In the genomic region with DNA sequence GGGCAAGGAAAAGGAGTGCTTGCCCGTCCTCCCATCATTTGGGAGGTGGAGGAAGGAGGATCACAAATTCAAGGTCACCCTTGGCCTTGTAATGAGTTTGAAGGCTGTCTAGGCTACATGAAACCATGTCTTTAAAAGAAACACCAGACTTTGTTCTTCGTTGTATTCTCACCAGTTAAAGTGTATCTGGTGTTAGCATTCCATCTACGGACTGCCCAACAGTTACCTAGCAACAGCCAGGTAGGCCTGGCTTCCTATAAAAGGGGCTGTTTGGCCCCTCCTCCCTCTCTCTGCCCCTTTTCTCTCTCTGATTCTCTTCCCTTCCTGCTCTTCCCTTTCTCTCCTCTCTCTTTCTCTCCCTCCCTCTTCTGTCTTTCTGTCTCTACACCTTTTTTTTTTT, we compare ENCODE assay signal across 30 mouse cellular contexts. TPM values are rescaled to one million over a fixed set of nuclear protein-coding genes. Genes with fewer than 3 reads are reported as not detected.
"Had no signal": no experiment of that assay in that cellular context is flagged by ENCODE, and none has a peak within 500 bp of the region (broad histone marks: within the 10 kb centered on the region; RNA-seq: fewer than 3 reads in every experiment).

No protein-coding gene starts in this region.

- H3K4me1 ChIP-seq: liver, embryonic 12.5 days; liver, embryonic 15.5 days; megakaryocyte, embryonic 14.5 days; midbrain, embryonic 10.5 days; midbrain, embryonic 13.5 days had no signal

- H3K4me2 ChIP-seq: limb, embryonic 15.5 days; liver, embryonic 12.5 days; liver, embryonic 15.5 days; midbrain, embryonic 13.5 days; neural tube, embryonic 13.5 days had no signal

- H3K27ac ChIP-seq: left cerebral cortex, adult 2 months; limb, embryonic 12.5 days; limb, embryonic 15.5 days; liver, embryonic 12.5 days; liver, embryonic 15.5 days; midbrain, embryonic 10.5 days; midbrain, embryonic 13.5 days; neural tube, embryonic 13.5 days had no signal

- ATAC-seq: inflammation-experienced regulatory T-cells, adult 6 months; liver, embryonic 12.5 days; midbrain, embryonic 13.5 days; midbrain, embryonic 16.5 days had no signal

- DNase-seq: kidney, adult 18-20 months; kidney, adult 9 months; kidney, postnatal 14 days; kidney, postnatal 4 days; layer of hippocampus, adult 9-11 months; layer of hippocampus, postnatal 36 days; thymus, adult 18-20 months; thymus, postnatal 36 days had no signal

- H3K36me3 ChIP-seq: limb, embryonic 12.5 days; limb, embryonic 15.5 days; liver, embryonic 12.5 days; liver, embryonic 15.5 days; midbrain, embryonic 10.5 days; midbrain, embryonic 13.5 days; neural tube, embryonic 13.5 days had no signal

- H3K4me3 ChIP-seq: left cerebral cortex, adult 2 months; limb, embryonic 12.5 days; limb, embryonic 15.5 days; liver, embryonic 12.5 days; liver, embryonic 15.5 days; megakaryocyte, embryonic 14.5 days; midbrain, embryonic 10.5 days; midbrain, embryonic 13.5 days; myocyte; neural tube, embryonic 13.5 days had no signal

- H3K27me3 ChIP-seq: limb, embryonic 12.5 days; limb, embryonic 15.5 days; liver, embryonic 12.5 days; liver, embryonic 15.5 days; megakaryocyte, embryonic 14.5 days; midbrain, embryonic 13.5 days; neural tube, embryonic 13.5 days had no signal

- H3K9ac ChIP-seq: limb, embryonic 12.5 days; limb, embryonic 15.5 days; liver, embryonic 12.5 days; liver, embryonic 15.5 days; midbrain, embryonic 13.5 days; neural tube, embryonic 13.5 days had no signal

- H3K9me3 ChIP-seq: limb, embryonic 12.5 days; limb, embryonic 15.5 days; liver, embryonic 12.5 days; liver, embryonic 15.5 days; megakaryocyte, embryonic 14.5 days; midbrain, embryonic 10.5 days; midbrain, embryonic 13.5 days; neural tube, embryonic 13.5 days had no signal

RNA-seq across cellular contexts. Expression of a gene that starts 25.7 kb away (rescaled TPM):
- total RNA-seq: layer of hippocampus, adult 18-20 months; layer of hippocampus, postnatal 36 days; left cerebral cortex, adult 2 months; left cerebral cortex, postnatal 10 days; left cerebral cortex, postnatal 36 days; monocyte, adult 5-6 weeks; neutrophil, adult 5-6 weeks had no signal
- polyA plus RNA-seq: inflammation-experienced regulatory T-cells, adult 6 months; intestine, embryonic 16.5 days; kidney, embryonic 16.5 days; limb, embryonic 12.5 days; limb, embryonic 15.5 days; liver, embryonic 12.5 days; liver, embryonic 15.5 days; midbrain, embryonic 10.5 days; midbrain, embryonic 13.5 days; midbrain, embryonic 16.5 days; myocyte; neural tube, embryonic 13.5 days; small intestine, adult 2 months; spleen, adult 2 months; urinary bladder, adult 2 months had no signal
